Mouse (Mus musculus) erythroblast, embryonic 14.5 days (primary cell): ENCODE data around the gene S100a1.

Experiments used
- GATA1 ChIP-seq: IDR thresholded peaks from 2 replicates; pipeline ENCODE4 v1.6.1; 2012; ENCODE audit warnings: low read length, inconsistent platforms, mixed read lengths
- TAL1 ChIP-seq: IDR thresholded peaks from 3 replicates; pipeline ENCODE4 v1.6.1; 2012; ENCODE audit warnings: low read length, inconsistent platforms, mixed read lengths

- TF ChIP-seq GATA1 (no peak), TAL1 (no peak)
Measured at GRCm38 (mm10) chr3:90472213-90472612, 42.0 kb downstream of the S100a1 start.
